Mouse (Mus musculus) cerebellum, postnatal 10 days (tissue): Measurements from ENCODE around the gene Sgms2.

Experiments used
- DNase-seq, 2 experiments: peaks; one replicate each; pipeline ENCODE4 v3.0.0; 2021; ENCODE audit warnings: mixed read lengths in 2 of 2

Sgms2 gene

DNA sequence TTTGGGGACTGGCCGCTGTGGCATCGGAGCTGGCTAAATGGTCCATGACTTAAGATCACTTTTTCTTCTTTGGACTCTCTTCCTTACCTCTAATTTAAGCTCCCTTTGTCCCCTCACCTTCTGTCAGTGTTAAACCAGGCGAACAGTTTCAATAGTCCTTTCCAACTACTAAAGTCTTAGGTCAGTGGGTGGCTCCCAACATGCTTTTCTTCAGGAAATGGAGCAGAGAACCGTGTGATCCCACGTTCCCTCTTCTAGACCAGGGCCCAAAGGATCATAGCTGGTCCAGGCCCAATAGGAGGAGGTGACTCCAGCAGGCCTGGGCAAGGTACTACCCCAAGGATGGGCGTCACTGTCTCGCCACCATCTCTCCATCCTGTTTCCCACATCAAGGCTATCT is 7.6 kb downstream of the Sgms2 start:
- DNase-seq, result no peak

DNA sequence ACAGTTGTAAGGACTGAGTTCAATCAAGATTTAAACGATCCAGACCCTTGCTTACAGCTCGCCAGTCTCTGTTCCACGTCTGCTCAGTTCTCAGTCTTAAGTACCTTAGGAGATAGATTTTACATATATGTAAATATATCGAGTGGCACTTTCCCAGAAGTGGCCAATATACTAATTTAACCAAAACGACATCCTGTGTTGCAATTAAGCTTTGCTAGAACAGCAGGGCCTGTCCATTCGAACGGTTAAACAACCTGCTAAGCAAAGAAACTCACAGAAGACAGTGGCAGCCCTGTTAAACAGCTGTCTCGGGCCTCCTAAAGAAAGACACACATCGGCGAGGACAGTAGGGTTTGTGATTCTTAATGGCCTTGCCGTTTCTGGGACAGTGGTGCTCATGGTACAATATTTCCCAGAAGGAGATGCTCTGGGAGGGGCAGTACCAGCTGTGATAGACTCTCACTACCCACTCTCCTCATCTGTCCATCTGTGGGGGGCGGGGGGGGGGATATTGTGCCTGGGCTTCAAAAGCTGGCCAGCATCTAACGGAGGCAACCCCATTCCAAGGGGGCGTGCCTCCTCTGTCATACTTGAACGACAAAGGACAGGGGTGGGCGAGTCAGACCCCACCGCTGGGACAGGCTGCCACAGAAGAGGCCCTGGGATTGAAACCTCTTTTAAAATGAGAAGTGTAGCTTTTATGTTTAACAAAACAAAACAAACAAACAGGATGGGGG is 9.1 kb downstream of the Sgms2 start:
- DNase-seq, result no peak

DNA sequence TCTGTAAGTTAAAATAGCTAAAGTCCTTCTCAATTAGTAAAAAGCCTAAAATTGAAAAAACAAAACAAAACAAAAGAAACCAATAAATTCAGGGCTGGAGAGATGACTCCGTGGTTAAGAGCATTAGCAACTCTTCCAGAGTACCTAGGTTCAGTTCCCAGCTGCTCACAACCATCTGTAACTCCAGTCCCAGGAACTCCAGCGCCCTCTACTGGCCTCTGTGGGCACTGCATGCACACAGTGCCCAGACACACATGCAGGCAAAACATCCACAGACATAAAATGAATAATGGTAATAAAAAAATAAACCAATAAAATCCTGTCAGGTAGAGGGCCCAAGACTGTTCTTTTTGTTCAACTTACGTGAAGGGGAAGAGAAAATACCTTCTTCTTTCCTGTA is 10.6 kb downstream of the Sgms2 start:
- DNase-seq, result no peak

DNA sequence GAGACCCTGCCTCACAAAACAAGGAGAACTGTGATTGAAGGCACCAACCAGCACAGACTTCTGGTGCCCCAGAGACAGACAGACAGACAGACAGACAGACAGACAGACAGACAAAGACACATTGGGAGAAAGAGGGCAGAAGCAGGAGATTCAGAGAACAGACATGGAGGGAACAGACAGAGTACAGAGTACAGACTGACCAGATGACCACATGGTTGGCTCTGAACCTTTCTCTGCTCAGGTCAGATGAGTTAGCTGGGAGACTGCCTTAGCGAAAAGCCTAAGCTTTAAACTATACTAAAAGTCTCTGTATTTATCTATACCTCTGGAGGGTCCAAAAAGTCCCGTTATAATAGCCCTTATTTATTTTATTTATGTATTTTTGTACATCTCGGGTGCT is 11.8 kb downstream of the Sgms2 start:
- no peak for DNase-seq

DNA sequence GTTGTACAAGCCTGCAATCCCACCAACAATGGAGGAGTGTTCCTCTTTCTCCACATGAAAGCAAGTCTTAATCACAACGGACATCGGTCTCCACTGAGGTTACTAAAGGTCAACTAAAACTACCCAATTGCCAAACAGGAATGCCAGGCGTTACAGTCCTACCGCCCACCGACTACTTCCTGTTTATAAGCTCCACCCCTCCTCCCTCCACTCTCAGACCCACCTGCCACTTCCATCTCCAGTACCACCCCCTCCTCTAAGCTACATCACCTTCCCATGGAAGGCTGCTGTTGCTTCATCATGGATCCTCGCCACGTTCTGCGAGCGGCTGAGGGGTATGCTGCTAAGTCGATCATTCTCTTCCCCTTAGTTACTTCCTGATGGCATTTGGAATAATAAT is 15.2 kb downstream of the Sgms2 start:
- no peak for DNase-seq

DNA sequence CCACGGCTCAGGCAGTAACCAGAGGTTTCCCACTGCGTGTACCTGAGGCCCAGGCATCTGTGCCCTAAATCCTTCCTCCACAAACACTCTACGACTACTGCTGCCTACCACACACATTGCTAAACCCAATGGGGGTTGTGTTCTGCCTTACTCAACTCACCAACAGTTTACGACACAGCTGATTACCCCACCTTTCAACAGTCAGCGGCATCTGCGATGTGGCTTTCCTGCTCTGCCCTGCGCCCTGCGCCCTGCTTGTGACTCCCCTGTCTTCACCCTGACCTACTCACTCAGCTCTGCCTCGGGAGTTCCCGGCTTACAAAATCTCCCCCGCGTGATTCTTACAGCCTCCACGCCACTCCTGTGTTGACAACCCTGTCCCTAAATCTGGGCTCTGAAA is 16.7 kb downstream of the Sgms2 start:
- no peak for DNase-seq

DNA sequence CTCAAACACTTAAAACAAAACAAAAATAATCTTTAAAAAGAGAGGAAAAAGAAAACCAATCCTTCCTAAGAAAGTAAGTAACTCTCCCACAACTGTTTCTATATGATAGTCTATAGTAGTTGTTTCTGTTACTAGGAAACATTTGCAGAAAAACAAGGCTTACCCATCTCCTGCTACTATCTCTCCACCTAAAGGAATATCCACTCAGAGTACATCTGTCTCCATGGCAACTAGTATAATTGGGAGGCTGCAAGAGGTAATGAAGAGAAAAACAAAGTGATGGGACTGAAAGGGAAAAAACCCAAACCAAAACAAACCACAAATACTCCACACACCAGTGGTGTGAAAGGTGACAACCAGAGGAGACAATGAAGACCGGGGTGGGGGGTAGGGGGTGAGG is 17.7 kb downstream of the Sgms2 start:
- no peak for DNase-seq

DNA sequence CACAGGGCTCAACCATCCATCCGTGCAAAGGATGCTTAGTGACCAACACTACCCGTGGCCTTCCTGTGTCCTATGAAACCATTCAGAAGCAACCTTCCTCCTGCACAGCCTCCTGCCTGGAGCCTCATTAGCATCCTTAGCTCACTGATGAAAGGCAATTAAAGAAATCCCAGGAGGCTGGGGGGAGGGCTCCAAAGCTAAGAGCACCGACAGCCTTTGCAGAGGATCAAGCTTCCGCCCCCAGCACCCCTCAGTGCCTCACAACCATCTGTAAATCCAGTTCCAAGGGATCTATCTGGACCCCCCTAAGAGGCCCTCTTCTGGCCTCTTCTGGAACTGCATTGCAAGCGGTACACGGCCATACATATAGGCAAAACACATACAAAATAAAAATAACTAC is 19.4 kb downstream of the Sgms2 start:
- peak in 1 of 2 experiments; percentile 12 for DNase-seq

DNA sequence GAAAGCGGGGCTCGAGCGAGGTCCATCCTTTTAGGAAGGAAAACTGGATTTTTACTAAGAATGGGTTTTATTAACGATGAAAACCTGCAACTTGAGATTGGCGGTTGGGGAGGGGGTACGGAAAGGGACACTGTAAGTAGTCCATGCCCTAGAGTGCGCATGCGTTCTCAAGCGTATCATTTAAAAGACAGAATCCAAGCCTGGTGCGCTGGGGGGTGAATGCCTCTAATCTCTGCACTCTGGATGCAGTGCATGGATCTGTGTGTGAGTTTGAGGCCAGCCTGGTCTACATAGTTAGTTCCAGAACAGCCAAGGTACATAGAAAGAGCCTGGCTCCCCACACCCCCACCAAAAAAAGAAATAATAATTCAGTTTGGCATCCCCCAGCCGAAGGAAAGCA is 19.8 kb downstream of the Sgms2 start:
- no peak for DNase-seq

DNA sequence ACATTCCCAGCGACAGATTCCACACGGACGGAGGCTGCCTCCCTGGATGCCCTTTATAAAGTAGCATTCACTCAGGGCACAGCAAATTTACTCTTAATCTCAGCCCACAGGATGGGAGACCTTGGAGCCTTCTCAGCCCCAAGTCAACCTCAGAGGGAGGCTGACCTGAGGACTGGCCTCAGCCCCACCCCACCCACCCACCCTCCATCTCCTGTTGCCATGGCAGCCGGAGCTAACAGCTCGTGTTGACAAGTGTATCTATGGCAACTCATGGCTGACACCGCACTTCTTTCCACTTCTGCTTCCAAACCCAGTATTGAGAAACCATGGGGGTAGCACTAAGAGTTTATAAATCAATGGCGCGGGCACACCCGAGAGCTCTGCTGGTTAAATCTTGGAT is 20.4 kb downstream of the Sgms2 start:
- no peak for DNase-seq

DNA sequence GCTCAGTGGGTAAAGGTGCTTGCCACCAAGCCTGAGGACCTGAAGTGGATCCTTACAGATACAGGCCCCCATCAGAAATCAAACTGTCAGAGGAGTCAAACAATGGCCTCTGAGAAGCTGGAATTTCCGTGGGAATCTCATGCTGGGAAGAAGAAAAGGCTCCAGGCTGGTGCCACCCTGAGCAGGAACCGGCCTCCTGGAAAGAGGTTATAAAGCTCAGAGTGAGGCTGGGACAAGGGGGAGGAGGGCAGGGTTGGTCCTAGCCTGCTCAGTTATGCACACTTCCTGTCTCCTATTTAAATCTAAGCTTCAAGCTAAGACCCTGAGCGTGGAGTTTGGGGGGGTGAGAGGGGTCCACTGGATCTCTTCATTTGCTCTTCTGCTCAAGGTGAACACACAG is 21.6 kb downstream of the Sgms2 start:
- no peak for DNase-seq

DNA sequence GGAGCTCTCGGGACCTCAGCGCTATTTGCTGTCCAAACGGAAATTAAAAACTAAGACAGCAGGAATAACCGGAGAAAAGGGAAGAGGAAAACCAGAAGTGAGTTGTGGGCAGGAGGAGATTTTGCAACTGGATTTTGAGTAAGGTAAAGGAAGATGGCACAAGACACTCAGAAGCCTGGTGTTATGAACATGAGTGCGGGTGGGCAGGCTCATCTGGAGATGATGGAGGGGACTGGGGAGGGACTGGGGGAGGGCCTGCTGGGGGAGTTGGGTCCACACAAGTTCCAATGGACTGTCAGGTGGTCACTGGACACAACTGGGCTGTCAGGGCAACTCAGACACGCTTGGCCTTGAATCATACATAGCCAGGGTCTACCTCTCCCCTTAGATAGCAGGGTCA is 24.8 kb downstream of the Sgms2 start:
- no peak for DNase-seq

DNA sequence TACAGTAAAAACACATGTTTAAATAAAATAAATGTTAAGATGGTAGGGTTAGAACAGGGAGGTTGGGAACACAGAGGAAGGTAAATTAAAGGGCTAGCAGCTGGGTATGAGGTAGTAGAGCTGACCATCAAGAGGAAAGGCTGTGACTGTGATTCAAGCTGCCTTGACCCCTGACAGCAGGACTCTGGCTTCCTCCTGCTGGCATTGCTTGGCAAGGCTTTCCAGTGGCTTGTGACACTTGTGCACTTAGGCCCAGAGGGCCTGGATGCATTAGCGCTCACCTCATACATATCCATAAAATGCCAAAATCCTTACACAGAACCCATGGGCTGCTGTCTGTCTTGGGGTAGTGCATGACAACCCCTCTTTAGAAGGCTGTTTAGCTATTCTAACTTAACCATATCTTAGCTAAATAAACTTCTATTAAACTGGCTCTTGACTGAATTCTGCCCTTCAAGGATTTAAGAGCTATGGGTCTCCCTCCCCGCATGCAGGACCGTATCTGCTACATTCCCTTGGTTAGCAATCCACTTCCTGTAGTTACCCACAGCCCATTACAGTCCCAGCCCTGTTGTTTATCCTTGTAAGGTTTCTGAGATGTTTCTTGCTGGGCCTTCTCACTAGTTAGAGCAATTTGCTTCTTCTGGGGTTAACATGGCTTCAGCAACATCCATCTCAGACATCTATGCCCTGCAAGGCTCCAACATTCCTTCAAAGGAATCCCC is 25.5 kb downstream of the Sgms2 start:
- no peak for DNase-seq

DNA sequence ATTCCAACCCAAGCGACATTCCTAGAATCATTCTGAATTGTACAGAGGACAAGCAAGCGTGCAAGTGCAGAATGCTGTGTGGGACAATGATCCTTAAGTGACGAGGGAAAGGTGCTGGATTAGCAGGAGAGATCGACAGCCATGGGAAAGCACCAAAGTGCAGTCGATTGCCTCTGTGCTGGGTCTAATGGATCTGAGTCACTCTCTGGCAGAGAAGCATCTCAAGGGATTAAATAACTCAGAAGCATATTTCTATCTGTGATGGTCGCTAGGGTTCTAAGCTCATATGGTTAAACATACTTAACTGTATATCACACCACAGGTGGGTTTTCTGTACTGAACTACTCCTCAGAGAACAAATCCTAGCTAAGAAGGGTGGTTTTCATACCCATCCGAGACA is 118.2 kb downstream of the Sgms2 start:
- DNase-seq, result no peak

DNA sequence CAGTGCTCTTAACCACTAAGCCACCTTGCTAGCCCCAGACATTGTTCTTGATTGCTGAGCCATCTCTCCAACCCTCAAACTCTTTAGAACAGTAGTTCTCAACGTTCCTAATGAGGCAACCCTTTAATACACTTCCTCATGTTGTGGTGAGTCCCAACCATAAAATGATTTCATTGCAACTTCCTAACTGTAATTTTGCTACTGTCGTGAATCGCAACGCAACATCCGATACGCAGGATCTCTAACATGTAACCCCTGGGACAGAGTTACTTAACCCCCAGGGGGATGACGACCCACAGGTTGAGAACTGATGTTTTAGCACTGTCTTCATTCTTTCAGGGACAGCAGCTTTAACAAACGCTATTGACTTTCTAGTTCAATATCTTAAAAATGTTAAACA is 122.5 kb downstream of the Sgms2 start:
- DNase-seq, result no peak

DNA sequence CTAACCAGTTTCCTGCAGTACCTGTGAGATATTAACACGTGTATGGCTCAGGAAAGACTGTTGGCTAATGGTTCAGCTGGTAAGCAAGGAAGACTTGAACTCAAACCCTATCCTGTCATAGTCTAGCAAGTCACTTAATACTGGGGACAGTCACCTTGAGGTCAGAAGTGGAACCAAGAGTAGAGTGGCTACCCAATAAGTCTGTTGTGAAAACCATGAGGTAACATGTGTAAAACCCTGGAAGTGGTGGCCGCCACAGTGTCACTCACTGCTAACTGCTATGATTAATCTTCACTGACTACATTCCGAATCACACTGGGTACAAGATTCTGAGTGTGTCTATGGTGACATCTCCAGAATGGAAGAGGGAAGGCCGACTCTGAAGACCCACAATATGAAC is 123.8 kb downstream of the Sgms2 start:
- no peak for DNase-seq

DNA sequence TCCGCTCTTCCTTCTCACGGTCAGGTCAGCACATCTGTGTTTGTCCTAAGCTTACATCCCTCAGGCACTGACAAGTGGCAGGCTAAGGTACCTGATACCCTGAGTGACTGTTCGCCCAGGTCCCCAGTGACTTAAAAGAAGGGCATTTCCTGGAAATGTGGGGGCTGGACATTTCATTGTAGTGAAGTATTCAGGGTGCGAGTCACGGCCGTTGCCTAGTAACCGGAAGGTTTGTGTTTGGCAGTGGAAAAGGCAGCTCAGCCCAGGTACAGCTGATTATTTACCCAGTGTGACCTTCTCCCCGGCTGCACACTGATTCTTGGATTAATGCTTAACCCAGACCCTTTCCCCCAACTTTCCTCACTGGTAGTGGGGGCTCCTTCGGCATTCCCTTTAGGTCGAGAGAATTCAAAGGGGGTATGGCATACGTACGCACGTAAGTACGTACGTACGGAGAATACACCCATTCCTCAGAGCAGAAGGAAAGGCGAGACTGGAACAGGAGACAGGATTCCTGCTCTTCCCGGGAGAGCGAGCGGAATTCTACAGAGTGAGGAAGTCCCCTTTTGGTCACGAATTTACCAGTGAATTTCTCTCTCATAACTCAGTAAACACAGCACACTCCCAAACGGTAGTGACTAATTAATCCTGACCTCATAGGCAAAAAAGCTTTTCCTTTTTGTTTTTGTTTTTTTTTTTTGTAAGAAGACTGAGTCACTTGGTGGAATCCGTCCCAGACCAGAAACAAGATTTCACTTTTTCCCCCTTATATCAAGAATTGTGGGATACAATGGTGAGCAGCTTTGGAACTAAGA is 126.4 kb downstream of the Sgms2 start:
- DNase-seq, result no peak

DNA sequence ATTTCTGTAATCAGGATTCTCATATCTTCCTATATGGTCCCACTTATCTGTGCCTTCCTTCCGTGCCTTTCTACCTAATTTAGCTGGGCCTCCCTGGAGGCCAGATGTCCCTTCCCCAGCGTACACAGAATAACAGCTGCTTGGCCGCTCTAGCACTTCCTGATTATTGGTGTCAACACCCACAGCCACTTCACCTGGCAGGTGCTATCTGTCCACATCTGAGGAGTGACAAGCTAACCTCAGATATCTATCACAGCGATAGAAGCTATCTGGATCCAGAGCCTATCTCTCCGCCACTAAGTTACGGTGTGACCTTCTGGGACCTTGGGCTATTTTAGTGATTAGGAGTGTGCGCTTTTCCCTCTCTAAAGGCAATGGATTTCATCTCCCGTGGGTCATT is 127.0 kb downstream of the Sgms2 start:
- DNase-seq, result no peak

DNA sequence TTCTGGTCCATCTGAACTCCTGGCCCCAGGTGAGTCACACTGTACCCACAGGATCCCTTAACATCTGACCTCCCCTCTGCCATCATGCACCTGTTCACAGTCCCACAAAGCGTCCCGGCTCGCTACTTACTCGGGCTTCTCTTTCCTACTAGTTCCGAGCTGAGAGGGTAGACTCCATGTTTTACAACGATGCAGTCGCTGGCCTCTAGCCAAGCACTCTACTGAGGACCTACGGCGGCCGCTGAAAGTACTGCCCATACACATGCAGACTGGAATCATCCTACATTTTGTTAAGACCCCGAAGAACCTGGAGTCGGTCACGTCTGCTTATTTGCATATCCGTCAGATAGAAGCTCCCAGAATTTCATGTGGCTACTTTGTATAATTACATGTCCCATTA is 127.6 kb downstream of the Sgms2 start:
- peak; percentile 9 to 10 for DNase-seq

DNA sequence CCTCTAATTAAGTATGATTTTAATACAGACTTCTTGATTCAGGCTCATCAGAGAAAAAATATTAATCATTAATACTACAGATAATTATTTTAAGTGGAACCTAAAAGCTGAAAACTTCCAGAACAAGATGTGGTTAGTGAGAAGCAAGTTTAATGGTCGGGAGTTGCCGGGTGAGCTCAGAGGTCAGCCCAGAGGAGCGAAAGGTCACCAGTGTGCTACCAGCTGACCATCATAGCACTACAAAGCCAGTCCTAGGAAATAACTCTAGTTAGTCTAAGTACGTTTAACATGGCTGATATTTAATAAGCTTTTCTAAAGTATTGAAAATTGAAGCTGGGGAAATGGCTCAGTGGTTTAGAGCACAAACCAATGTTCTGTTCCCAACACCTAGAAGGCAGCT is 129.3 kb downstream of the Sgms2 start:
- no peak for DNase-seq

DNA sequence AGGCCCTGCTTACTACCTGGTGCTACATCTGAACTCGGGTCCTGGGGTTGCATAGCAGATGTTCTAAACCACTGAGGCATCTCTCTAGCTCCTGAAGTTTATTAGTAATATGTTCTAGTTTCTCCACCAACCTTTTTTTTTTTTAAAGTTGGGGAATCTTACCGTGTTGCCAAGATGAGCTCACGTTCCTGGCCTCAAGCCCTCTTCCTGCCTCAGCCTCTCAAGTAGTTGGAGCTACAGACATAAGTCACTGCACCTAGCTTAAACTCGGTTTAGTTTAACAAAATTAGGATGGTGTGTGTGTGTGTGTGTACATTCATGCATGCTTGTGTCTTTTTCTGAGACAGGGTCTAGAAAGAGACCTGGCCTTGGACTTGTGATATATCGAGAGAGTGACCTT is 132.2 kb downstream of the Sgms2 start:
- no peak for DNase-seq

DNA sequence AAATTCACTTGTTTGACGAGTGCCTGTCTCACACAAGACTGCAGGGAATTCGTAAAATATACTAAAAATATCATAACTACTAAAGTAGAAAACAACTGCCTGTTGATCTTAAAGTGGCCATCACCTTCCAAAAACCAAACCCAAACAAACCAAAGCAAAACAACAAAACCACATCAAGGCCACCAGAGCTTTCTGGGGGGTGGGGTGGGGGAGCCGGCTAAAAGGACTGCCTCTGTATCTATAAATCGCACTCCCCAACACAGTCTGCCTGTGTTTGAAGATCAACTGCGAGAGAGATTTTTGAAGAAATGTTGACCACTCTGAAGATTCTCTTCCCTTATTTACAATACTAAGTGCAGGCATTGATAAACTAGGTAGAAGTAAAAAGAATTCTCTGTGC is 133.0 kb downstream of the Sgms2 start:
- no peak for DNase-seq

DNA sequence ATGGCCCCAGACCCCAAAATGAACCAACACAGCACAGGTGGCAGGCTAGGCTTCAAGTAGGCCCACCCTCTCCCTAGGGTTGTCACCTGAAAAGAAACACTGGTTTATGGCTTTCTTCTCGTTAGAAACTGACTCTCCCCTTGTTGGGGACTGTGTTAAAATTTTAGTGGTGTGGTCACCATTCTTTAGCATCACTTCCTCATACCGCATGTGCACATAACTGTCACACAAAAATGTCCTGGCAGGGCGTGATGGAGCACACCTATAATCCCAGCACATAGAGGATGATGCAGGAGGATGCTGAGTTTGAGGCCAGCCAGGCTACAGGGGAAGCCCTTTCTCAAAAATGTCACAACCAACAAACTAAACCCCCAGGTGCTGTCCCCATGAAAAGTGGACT is 133.6 kb downstream of the Sgms2 start:
- DNase-seq, result no peak

DNA sequence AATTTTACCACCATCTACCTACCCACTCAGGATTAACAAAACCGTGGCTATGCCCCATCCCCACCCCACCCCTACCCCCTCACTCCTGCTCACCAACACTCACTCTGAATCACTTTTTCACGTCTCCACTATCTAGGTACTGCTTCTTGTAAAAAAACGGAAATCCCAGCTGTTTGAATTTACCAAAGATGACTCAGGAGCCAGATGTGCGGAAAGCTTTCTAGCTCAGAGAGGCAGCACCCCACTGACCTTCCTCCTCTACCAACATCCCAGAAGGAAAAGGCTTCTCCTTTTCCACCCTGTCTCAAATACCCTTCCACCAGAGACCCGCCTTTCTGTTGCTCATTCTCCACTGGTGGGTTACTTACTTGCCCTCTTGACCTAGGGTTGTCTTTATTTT is 135.2 kb downstream of the Sgms2 start:
- DNase-seq, result no peak
